Mouse (Mus musculus) erythroblast, adult 5-6 weeks (primary cell): ENCODE data around the gene Cacng8. TPM values are rescaled to one million over a fixed set of nuclear protein-coding genes. Genes with fewer than 3 reads are reported as not detected.

Experiments
- ATAC-seq: replicated peaks from 2 replicates; pipeline ENCODE4 v1.8.0; 2016; ENCODE audit warnings: moderate number of reproducible peaks, mild to moderate bottlenecking, moderate TSS enrichment, inconsistent platforms; ENCODE audit not compliant: poor library complexity, low FRiP score, severe bottlenecking
- total RNA-seq, 2 experiments: library from RNA; stranded (forward) in 1 of 2; stranded (reverse) in 1 of 2; fragments of 150-400 nt in 1 of 2; fragments of 200-764, 138-1000 nt in 1 of 2; gene quantifications; 2 replicates each; pipeline versions ENCODE4 v1.2.3 to v1.2.4; 2015 to 2017; ENCODE audit warnings: low replicate concordance in 2 of 2

Cacng8 gene
- total RNA-seq, 2 experiments from 2014 or later = not detected

GRCm38 (mm10) chr7:3423430-3423829 is 32.9 kb downstream of the Cacng8 start:
- no peak for ATAC-seq

DNA sequence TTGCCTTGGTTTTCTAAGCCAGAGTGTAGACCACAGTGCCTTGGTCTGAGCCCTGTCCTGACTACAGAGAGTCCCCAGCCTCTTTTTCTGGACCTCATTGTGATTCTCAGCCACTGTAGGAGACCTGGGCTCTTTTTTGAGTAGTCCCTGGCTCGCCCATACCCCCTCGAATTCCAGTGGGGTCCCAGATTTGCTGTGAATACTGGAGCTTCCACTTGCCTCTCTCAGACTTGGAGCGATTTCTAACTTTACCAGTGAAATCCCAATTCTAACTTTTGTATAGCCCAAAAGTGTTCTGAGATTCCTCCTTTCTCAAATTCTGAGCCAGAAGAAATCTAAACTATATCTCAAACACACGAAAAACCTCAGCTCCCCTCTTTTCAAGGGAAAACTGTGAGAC is 33.4 kb downstream of the Cacng8 start, which contains the start of gene Cacng6:
TSS of gene Cacng6 (plus strand) at position 301 of the 400 bp plus-strand sequence.
- no peak for ATAC-seq

DNA sequence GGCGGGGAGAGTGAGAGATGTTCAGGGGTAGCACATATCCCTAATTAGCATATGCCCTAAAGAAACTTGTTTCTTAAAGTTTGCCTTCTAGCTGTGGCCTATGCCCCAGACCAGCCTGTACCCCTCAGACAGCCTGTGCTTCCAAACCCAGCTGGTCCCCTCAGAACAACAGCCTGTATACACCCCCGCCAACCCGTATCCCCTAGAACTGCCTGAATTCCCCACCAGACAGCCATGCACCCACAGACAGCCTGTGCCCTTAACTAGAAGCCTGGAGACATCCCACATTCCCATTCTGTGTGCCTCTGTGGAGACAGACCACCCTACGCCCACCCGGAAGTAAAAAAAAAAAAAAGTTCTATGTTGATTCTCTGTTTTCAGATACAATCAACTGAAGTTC is 34.7 kb downstream of the Cacng8 start:
- ATAC-seq = no peak

- no peak for ATAC-seq
Observed at GRCm38 (mm10) chr7:3430161-3430560, 39.7 kb downstream of the Cacng8 start.

DNA sequence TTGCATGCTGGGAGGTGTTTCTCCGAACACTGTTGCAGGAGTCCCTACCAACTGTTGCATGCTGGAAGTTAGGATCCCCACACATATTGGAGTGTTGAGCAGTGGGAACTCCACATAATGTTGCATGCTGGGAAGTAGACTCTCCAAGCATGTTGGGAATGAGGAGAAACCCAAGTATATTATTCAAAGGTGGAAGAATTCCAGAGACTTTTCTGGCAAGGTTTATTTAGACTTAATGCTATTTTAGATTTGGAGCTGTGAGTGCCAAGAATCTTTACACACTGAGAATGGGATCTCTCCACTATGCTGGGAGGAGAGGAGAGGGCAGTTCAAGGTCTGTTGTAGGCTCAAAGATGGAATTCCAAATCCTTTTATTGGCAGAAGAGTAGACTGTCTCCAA is 41.6 kb downstream of the Cacng8 start:
- no peak for ATAC-seq

DNA sequence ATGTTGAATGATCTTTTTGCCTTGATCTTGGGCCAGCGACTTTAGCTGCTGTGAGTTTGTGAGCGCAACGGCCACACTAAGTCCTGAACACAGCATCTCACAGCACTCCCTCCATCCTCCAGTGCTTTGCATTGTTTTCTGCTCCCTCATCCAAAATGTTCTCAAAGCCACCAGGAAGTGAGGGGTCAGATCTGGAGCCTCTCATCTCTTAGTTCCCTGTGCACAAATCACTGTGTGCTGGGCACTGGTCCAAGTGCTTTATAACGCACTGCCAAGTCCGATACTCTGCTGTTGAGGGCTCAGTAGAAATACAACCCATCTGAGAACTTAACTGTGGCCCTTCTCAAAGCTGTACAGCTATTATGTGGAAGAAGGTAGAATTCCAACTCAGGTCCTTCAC is 47.5 kb downstream of the Cacng8 start:
- no peak for ATAC-seq

DNA sequence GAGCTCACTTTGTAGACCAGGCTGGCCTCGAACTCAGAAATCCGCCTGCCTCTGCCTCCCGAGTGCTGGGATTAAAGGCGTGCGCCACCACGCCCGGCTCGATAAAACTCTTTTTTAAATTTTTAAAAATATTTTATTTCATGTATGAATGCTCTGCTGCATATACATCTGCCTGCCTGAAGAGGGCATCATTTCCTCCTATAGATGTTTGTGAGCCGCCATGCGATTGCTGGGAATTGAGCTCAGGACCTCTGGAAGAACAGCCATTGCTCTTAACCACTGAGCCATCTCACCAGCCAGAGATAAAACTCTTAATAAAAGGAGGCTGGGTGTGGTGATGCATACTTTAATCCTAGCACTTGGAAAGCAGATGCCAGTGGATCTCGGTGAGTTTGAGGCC is 49.5 kb downstream of the Cacng8 start:
- no peak for ATAC-seq

DNA sequence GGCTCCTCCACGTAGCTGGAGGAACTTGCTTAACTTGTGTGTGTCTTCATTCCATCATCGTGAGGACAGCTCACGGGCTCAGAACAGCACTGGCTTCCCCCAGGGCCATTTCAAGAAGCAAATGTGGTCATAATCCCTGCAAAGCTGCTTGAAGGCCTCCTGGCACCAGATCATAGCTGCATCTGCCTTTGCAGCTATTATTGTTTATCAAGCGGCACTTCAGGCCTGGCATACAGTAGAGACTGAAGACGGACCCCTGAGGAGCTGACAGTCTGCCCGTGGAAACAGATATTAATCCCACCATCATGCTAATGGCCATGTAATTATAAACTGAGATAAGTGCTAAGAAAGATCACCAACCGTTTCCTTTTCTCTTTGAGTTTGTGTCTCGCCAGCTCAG is 50.0 kb downstream of the Cacng8 start:
- ATAC-seq = no peak

DNA sequence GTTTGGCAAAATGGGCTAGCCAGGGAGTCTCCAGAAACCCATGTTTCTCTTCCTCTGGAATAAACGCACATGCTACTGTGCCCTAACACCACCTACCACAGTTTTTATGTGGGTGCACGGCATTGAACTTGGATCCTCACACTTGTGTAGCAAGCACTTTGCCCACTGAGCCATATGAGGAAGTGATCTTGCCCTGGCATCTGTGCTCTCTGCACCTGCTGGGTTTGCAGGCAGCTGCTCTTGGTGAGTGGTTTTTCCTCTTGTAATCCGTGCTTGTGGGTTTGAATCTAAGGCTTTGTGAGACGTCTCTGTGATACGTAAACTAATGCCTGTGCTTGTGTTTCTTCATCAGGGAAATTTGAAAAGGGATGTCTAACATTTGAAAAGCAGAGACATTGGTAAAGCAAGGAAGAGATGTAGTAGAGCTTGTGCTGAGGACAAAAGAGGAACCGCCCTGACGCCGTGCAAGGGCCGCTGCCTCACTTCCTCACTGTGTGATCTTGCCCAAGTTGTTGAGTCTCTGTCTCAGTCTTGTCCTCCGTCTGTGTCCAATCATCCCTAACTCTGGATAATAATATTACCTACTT is 52.1 kb downstream of the Cacng8 start:
- ATAC-seq = no peak

- ATAC-seq = no peak
Observed at GRCm38 (mm10) chr7:3444678-3445077, 54.2 kb downstream of the Cacng8 start.

DNA sequence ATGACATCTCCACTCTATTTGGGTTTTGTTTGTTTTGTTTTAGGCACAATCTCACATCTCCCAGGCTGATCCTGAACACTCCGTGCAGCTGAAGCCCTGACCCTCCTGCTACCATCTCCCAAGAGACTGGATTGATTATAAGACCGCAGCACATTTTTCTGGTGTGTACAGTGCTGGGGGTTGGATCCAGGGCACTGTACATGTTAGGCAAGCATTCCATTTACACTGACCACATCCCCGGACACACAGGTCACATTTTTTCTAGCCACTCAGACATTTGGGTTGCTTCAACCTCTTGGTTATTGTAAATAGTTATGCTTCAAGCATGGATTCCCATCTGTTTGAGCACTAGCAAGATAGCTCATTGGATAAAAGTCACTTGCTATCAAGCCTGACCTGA is 56.1 kb downstream of the Cacng8 start:
- ATAC-seq = no peak

DNA sequence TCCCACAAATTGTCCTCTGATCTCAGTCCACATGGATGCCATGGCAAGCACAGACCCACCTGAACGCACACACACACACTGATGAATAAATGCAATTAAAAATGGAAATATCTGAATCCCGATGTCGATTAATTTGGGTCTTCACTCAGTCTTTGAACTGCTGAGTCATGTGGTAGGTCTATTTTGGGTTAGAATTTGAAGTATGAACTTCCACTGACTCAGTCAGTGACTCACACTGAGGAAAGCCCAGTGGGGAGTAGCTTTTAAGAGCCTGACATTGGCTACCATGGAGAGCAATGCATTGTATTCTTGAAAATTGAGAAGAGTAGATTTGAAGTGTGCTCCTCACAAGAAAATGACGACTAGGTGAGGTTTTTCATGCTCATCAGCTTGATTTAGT is 56.5 kb downstream of the Cacng8 start:
- ATAC-seq = no peak

DNA sequence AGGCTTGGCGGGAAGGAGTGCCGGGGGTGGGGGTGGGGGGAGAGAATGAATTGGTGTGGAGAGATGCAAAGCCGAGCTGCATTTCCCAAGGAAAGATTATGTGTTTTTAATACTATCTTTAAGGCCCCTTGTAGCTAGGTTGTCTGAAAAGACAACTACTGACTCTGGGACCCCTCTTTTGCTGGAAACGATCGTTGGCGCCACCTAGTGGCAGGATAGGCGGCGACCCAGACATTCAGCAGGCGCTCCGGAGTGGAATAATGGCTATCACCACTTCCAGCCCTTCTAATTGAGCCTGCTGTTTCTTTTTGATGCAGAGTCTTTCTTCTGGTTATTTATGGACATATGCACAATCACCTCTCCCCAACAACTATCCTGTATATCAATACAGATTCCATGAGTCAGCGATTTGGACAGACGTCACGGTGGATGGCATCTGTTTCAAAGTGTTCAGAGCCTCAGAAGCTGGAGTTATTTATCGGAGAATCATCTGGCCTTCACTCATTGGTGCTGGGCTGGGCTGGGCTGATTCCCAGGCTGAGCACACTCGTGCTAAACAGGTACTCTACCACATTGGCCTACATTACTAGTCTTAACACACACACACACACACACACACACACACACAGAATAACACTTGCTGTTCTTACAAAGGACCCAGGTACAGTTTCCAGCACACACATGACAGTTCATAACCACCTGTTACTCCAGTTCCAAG is 58.4 kb downstream of the Cacng8 start:
- no peak for ATAC-seq

GRCm38 (mm10) chr7:3450671-3451070 is 60.2 kb downstream of the Cacng8 start:
- no peak for ATAC-seq

DNA sequence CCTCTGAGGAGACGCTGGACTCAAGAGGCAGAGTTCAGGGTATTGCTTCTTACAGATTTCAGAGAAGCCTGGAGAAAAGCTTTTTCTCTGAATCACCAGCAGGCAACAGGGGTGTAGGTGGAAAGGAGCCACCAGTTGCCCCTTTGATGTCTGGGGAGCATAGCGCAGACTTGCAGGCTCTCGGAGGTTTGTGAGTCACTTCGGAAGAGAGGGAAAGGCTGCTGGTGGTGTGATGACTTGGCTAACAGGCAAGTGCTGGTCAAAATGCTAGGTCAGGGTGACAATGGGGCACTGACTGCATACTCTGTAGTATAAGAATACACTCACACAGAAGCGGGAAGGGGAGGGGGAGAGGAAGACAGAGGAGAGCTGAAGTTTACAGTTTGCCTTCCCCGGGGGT is 60.7 kb downstream of the Cacng8 start:
- no peak for ATAC-seq

DNA sequence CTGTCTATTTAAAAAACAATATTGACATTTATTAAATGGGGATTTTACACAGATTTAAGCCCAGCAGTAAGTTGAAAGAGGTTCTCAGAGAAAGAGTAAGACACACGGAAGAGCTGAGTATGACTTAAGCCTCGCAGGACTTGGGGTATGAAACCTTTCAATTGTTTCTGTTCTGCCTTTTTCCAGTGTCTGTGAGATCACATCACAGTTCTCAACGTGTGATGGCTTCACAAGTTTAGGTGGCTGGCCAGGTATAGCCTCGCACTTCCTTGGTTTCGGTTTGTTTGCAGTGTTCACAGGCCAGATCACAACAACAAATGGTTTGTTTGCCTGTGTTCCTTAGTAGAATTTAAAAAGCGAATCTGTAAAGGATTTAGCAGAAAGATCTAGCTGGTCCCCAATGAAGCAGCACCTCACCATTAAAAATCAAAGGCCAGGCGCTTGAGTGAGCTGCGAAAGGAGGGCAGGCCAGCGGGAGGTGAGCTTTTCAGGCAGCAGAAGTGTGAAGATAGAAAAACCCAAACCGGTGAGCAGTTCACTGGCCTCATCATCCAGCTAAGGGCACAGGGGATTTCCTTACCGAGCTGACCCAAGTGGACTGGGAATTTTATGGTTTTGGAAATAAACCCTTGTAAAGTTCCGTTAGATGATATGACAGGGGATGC is 62.5 kb downstream of the Cacng8 start:
- no peak for ATAC-seq

GRCm38 (mm10) chr7:3453486-3454183 is 63.2 kb downstream of the Cacng8 start:
- no peak for ATAC-seq

DNA sequence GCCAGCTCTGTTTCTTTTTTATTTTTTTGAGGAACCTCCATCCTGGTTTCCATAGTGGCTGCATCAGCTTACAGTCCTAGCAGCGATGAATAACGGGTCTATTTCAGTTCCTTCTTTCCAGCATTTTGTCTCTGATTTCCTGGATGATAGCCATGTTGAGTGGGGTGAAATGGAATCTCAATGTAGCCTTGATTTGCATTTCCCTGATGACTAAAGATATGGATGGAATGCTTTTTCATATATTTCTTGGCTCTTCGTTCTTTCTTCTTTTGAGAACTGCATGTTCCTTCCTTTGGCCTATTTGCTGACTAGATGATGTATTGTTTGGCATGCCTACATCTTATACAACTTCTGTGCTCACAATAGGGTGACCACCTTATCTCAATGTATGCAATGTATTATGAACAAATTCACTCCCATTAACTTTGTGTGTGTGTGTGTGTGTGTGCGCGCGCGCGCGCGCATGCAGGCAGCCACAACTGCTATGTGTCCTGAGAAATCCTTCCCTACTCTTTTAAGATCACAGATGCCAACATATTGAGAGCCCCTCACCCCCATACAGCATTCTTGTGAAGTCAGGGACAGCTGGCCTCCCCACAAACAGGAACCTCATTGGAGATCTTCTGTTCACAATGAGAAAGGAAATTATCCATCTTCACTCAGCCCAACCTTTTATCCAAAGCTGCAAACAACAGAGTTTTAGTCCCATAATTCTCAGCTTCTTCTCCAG is 66.8 kb downstream of the Cacng8 start:
- no peak for ATAC-seq

- ATAC-seq = no peak
Observed at GRCm38 (mm10) chr7:3457841-3458217, 67.3 kb downstream of the Cacng8 start.

DNA sequence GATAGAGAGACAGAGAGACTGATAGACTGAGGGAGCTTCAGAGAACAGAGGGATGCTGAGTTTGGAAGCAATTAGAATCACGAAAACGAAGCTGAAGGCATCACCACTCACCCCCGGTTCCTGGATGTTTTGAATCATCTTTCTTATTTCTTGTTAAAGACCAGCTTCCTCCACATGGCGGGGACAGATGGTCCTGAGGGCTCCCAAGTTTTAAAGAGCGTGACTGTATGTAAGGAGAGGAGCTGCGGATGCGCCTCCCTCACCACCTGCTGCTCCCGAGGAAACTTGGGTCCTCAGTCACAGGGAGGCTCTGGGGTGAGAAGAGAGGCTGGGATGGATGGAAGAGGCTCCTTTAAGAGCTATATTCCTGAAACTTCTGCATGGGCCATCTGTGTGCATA is 69.8 kb downstream of the Cacng8 start:
- no peak for ATAC-seq
